Mouse (Mus musculus) G1E (cell line): ENCODE measurements around the gene Rtraf.

Experiments
- CTCF ChIP-seq: IDR thresholded peaks from 2 replicates; pipeline ENCODE4 v1.5.1; 2012; ENCODE audit warnings: low read depth, low read length, inconsistent platforms, mixed read lengths
- GATA1 ChIP-seq: IDR thresholded peaks from 2 replicates; pipeline ENCODE4 v1.6.1; 2012; ENCODE audit warnings: borderline replicate concordance, low read length, inconsistent platforms, mixed read lengths
- GATA2 ChIP-seq: IDR thresholded peaks from 2 replicates; pipeline ENCODE4 v1.6.1; 2012; ENCODE audit warnings: low read depth, low read length, inconsistent platforms, borderline replicate concordance
- POLR2AphosphoS5 ChIP-seq: IDR thresholded peaks from 2 replicates; pipeline ENCODE4 v1.6.1; 2012; ENCODE audit warnings: low read depth, low read length, inconsistent platforms; ENCODE audit not compliant: insufficient replicate concordance
- TAL1 ChIP-seq: conservative IDR thresholded peaks from 2 replicates; pipeline ENCODE4 v1.6.1; 2012; ENCODE audit warnings: low read depth, low read length, inconsistent platforms, mixed read lengths

DNA sequence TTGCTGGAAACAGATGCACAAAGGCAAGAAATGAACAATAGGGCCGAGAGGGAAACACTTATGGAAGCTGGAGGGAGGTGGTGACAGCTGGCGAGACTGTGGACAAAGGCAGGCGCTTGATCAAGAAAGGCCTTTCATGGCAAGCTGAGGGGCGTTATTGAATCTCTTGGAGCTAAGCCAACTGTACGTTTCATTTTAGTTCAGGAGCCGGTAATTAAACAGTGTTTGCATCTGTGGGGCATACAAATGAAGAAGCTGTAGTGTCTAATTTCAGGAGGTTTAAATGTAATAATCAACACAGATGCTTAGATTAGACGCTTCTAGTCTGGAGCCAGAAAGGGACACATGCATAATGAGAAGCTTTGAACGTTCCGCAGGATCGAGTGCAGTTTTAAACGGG is 1.9 kb upstream of the Rtraf start:
- TF ChIP-seq CTCF (no peak), GATA1 (no peak), TAL1 (no peak), GATA2 (no peak), POLR2AphosphoS5 (no peak)
